Mouse (Mus musculus) frontal cortex, postnatal 14 days (tissue): ENCODE measurements around the gene Gdpd1.
"Not testable (repeated sequence)": the region's sequence is repeated elsewhere in the genome, so short reads cannot be mapped to it uniquely, and the experiment has no call there.

Experiments
- DNase-seq, 2 experiments: peaks; one replicate each; pipeline ENCODE4 v3.0.0; 2022; ENCODE audit warnings: low spot score in 2 of 2

The Gdpd1 gene

GRCm38 (mm10) chr11:87073866-87074440, at the start of gene Gdpd1:
Gdpd1 (minus strand) TSS chr11:87074062.
- DNase-seq, result peak; percentile 82 to 85

DNA sequence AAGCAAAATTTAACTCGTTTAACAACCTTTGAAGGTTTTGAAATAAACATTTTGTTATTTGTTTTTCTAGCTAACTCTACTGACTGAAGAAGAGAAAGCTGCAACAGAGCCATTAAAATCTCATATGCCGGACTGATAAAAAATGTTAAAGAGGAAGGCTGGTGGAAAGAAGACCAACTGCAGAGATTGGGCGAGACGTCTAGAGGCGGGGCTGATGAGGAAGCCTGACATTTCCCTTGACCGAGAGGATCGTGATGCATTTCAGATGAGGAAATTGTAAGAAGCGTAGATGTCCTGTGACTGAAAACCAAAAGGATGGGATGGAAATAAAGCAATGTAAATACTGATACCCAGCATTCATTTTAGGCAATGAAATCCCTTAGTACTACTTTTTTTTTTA, 48.0 kb upstream of the Gdpd1 start:
- DNase-seq, result no peak

- DNase-seq, result no peak
Measured at GRCm38 (mm10) chr11:87110172-87110909, 36.5 kb upstream of the Gdpd1 start.

DNA sequence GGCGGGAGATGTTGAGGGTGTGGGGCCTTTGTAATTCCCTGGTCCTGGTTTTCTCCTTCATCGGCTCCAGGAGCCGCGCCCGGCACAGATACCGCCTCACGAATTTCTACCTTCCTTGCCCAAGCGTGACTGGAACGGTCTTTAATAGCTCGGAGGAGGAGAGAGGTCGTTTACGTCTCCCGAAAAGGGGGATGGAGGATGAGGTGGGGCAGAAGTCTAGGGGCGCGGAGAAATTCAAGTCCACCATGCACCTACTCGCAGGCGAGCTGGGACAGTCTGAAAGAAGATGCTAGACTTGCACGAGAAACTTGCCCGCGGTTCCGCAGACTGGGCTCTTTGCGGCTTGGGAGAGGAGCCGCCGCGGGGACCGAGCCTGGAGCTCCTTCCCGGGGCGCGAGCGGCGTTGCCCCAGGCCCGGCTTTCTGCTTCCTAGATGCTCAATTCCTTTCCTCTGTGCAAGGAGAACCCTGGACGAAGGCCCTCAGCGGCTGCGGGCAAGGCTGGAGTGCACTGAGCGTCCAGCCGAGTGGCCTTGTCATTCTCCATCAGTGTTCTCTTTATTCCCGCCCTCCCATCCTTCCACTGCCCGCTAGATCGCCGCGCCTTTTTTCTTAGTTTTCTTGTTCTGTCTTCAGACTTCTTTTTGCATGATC, 35.8 kb upstream of the Gdpd1 start:
- DNase-seq, result peak in 1 of 2 experiments; percentile 17

- DNase-seq, result peak; percentile 98 to 99
Measured at GRCm38 (mm10) chr11:87108755-87109518, 35.1 kb upstream of the Gdpd1 start, which contains the start of gene Ska2. Ska2 (plus strand) TSS chr11:87109234.

- no peak for DNase-seq
Measured at GRCm38 (mm10) chr11:87108409-87108754, 34.5 kb upstream of the Gdpd1 start, which contains the start of gene Prr11. Prr11 (minus strand) TSS chr11:87108708.

- no peak for DNase-seq
Measured at GRCm38 (mm10) chr11:87087142-87087541, 13.3 kb upstream of the Gdpd1 start.

GRCm38 (mm10) chr11:87086290-87086984, 12.6 kb upstream of the Gdpd1 start, which contains the start of gene Smg8:
Smg8 (minus strand) TSS chr11:87086774.
- DNase-seq, result peak; percentile 69 to 74

DNA sequence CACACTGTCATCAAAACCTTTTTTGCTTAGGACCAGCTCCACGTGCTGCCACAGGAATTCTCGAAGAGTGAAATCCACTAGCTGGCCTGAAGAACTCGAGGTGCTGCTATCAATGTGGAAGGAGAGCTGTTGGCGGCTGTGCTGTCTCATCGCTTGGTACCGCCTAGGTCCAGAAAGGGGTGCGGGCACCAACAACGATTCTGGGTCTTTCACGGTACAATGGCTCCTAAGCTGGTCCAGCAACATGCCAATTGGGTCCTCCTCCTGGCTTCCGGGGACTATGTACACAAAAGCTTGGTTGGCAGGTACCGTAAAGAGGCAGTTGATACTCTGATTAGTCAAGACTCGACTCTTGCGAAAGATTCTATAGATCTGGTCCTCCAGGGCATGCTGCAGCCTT, 11.6 kb upstream of the Gdpd1 start:
- DNase-seq, result no peak

DNA sequence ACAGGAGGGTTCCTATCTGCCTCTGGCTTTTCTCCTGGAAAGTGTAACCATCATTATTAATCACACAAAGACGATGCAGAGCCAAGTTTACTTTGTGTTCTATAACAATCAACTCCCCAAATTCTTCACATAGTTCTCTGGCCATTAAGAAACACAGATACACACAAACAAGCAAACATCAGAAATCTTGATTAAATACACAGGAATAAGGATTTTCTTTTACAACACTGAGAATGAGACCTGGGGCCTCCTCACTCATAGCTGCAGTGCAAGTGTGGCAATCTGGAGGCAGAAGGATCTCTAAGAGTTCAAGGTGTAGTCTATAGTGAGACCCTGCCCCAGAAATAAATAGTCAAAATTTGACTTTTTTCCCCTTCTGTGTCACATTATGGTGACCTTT, 9.8 kb upstream of the Gdpd1 start:
- DNase-seq, result no peak

DNA sequence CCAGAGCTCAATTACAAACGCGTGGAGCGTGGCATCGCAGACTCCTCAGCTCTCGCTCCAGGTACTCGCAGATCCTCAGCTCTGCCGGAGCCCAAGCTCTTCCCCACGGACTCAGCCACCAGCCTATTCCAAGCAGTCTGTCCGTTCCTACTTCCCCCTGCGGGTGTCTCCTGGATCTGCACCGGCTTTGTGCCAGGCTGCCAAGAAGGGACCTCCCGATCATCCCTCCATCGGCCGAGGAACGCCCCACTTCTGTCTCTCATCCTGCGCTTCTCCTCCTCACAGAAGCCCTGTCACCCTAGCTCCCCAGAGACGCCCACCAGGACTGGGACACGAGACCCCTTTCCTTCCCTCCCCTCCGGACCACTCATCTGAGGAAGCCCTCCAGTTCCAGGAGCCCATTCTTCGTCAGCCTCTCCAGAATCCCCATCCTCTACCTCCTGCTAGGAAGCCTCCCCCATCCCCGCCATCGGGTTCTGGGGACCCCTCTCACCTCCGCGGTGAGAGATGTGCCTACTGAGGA, 458 bp downstream of the Gdpd1 start:
- peak; percentile 65 for DNase-seq

DNA sequence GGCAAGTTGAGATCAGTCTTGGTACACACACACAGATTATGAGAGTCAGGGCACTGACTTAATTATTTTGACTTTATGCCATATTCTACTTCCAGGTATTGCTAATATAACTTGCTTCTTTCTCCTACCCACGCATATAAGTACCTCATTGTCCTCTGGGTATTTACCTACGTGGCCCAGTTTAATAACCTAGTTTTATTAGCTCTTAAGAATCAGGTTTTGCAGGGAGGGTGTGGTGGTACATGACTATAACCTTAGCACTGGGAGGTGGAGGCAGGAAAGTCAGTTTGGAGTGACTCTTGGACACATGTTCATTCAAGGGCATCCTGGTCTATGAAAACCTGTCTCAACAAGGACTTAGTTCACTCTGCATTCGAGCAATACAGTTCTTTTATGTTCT, 11.8 kb downstream of the Gdpd1 start:
- no peak for DNase-seq

GRCm38 (mm10) chr11:87060410-87060809, 13.5 kb downstream of the Gdpd1 start:
- no peak for DNase-seq

DNA sequence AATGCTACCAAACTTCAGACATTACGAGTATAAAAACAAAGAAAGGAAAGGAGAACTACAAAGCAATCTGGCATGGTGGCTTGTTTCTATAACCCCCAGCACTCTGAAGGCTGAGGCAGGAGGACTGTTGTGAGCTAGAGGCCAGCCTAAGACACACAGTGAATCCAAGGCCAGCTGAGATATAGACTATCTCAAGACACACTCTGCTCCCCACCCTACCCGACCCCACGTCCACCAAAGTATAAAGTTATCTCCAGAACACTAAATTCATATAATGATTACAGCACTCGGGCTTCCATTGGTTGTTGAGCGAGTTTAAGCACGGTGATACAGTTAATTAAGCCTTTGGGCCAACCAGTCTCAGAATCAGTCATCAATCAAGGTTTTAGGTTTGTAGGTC, 17.6 kb downstream of the Gdpd1 start:
- DNase-seq, result no peak

- not testable (repeated sequence) for DNase-seq
Measured at GRCm38 (mm10) chr11:87048900-87049299, 25.0 kb downstream of the Gdpd1 start.

GRCm38 (mm10) chr11:87046968-87047367, 26.9 kb downstream of the Gdpd1 start:
- DNase-seq, result no peak

GRCm38 (mm10) chr11:87043052-87043451, 30.8 kb downstream of the Gdpd1 start:
- DNase-seq, result no peak

DNA sequence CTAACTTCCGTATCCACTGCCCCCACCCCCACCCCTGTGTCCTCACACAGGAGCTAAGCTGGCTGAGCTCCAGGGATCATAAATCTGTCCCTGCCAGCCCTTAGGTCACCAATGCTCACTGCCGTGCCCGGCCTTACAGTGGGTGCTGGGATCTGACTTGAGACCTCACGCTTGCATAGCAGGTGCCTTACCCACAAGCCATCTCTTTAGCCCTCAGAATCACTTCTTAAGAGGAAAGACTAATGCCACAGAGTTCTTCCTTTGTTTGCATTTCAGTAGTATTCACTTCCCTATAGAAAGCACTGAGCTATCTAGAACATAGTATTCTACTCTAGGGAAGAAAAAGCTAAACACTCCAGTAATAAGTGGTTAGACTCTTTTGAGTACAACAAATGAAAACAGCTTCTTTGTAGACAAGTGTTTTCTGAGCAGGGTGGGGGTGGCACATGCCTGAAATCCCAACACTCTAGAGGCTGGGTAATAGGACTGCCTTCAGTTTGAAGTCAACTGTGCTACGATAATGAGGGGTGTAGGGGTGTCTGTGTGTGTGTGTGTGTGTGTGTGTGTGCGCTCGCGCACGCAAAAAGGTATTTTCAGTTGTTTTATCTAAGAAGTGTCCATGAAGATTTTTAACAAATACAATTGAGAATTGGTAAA, 34.4 kb downstream of the Gdpd1 start:
- DNase-seq, result no peak

DNA sequence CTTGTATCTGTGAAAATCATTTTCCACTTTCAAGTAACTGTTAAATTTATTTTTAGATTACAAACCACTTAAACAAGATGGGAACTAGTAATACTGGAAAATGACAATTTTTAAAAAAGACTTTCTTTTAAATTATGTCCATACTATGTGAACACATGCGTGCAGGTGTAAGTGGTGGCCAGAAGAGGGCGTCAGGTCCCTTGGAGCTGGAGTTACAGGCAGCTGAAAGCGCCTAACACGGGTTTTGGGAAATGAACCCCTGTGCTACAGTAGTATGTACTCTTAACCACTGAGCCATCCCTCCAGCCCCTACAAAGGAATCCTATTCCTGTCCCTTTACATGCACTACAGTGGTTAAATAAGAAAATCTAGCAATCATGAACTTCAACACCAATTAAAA, 37.7 kb downstream of the Gdpd1 start:
- DNase-seq, result no peak

DNA sequence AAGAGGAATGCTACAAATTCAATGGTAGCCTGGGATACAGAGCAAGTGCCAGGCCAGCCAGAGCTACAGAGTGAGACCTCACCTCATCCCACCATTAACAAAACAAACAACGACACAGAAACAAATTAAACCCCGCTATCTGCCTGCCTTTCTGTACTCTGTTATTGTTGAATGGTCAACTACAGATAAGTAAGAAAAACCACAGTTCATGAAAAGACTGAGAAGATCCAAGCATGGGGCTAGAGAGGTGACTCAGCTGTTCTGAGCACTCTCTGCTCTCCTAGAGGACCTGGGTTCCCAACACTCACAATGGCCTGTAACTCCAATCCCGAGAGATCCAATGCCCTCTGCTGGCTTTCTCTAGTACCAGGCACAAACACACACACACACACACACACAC, 45.6 kb downstream of the Gdpd1 start:
- no peak for DNase-seq
